21 mouse cellular contexts compared by ENCODE assay signal in genomic region chr19:32175013-32175412, GRCm38 (mm10).
"Had no signal": no experiment of that assay in that cellular context is flagged by ENCODE, and none has a peak within 500 bp of the region (broad histone marks: within the 10 kb centered on the region; RNA-seq: fewer than 3 reads in every experiment).

No protein-coding gene starts in this region.

- H3K4me1 ChIP-seq: midbrain, embryonic 13.5 days; midbrain, embryonic 15.5 days; neural tube, embryonic 13.5 days; neural tube, embryonic 15.5 days had no signal

- H3K9ac ChIP-seq: lung, embryonic 15.5 days; midbrain, embryonic 13.5 days; midbrain, embryonic 15.5 days; neural tube, embryonic 13.5 days; neural tube, embryonic 15.5 days had no signal

- H3K4me3 ChIP-seq: lung, embryonic 15.5 days; midbrain, embryonic 13.5 days; midbrain, embryonic 15.5 days; myocyte; neural tube, embryonic 13.5 days; neural tube, embryonic 15.5 days had no signal

- DNase-seq: lung, adult 2 months; lung, postnatal 14 days; lung, postnatal 36 days; retina, postnatal 1 day; right cerebral cortex, adult 18-20 months; right cerebral cortex, postnatal 25 days; right cerebral cortex, postnatal 4 days; spleen, adult 18-20 months; thymus, adult 18-20 months; thymus, postnatal 14 days; thymus, postnatal 36 days had no signal

- ATAC-seq: lung, postnatal 0 days; midbrain, embryonic 13.5 days; midbrain, embryonic 15.5 days had no signal

- H3K9me3 ChIP-seq: lung, embryonic 15.5 days; megakaryocyte, embryonic 14.5 days; midbrain, embryonic 13.5 days; midbrain, embryonic 15.5 days; neural tube, embryonic 13.5 days; neural tube, embryonic 15.5 days had no signal

- H3K4me2 ChIP-seq: lung, embryonic 15.5 days; midbrain, embryonic 11.5 days; midbrain, embryonic 13.5 days; midbrain, embryonic 15.5 days; neural tube, embryonic 13.5 days; neural tube, embryonic 15.5 days had no signal

- H3K27me3 ChIP-seq: lung, embryonic 15.5 days; megakaryocyte, embryonic 14.5 days; midbrain, embryonic 13.5 days; midbrain, embryonic 15.5 days; neural tube, embryonic 13.5 days; neural tube, embryonic 15.5 days had no signal

- H3K27ac ChIP-seq: lung, embryonic 15.5 days; macrophage; midbrain, embryonic 13.5 days; midbrain, embryonic 15.5 days; neural tube, embryonic 13.5 days; neural tube, embryonic 15.5 days had no signal

- H3K36me3 ChIP-seq: lung, embryonic 15.5 days; midbrain, embryonic 13.5 days; midbrain, embryonic 15.5 days; neural tube, embryonic 13.5 days; neural tube, embryonic 15.5 days had no signal
